1 mouse cellular context compared by ENCODE assay signal in the genomic region with DNA sequence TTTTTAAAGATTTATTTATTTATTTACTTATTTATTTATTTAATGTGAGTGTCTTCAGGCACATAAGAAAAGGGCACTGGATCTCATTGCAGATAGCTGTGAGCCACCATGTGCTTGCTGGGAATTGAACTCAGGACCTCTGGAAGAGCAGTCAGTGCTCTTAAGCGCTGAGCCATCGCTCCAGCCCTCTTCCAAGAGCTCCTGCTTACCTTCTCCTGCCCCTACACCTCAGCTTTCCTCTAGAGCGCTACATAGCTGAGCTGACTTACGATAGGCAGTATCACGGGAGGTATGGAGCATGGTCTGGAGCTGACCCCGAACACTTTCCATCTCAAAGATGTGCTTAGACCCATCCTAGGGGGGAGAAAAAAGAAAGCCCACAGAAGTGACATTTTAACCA.
TF ChIP-seq lines count a peak whose summit lies in the region.

No protein-coding gene starts in this region.

TF ChIP-seq in CH12.LX, 34 proteins besides CTCF, POLR2A, EP300 and RAD21:
- no peak for TF ChIP-seq HCFC1 (IDR thresholded peaks at IDR 0.05; ENCODE audit: low read depth, low read length)
- no peak for TF ChIP-seq ZNF384 (IDR thresholded peaks at IDR 0.05; ENCODE audit: low read depth, low read length)
- TF ChIP-seq USF1 (IDR thresholded peaks at IDR 0.05; ENCODE audit: low read depth, low read length) = no peak
- 0 out of 2 replicates have a peak, but pooled peaks have one; percentile 57 for TF ChIP-seq TBP (conservative IDR thresholded peaks at IDR 0.05; ENCODE audit: low read depth, low read length)
- TF ChIP-seq PAX5 (IDR thresholded peaks at IDR 0.05; ENCODE audit: low read length) = no peak
